Mouse (Mus musculus): ENCODE data around the gene Vmn2r44. TPM values are rescaled to one million over a fixed set of nuclear protein-coding genes. Genes with fewer than 3 reads are reported as not detected.

Vmn2r44 gene
- not detected for total RNA-seq (2023)

GRCm38 (mm10) chr7:8383233-8383632 lies at the start of gene Vmn2r44:
Gene Vmn2r44, minus strand, starts transcription at chr7:8383333.

Other genes with a start within 250 kb of the Vmn2r44 start
- not detected for gene Vmn2r41, start 221.7 kb downstream of the Vmn2r44 start, total RNA-seq (2023)
- not detected for gene Vmn2r42, start 183.0 kb downstream of the Vmn2r44 start, total RNA-seq (2023)
- gene Vmn2r43, start 122.7 kb downstream of the Vmn2r44 start, total RNA-seq (2023): not detected
- gene Vmn2r45, start 105.7 kb upstream of the Vmn2r44 start, total RNA-seq (2023): not detected

Measured in T-cell, adult 66 days (primary cell).